Mouse (Mus musculus) CH12.LX (cell line): ENCODE data around the gene Mettl27. TPM values are rescaled to one million over a fixed set of nuclear protein-coding genes. Genes with fewer than 3 reads are reported as not detected.
"Not testable (repeated sequence)": the region's sequence is repeated elsewhere in the genome, so short reads cannot be mapped to it uniquely, and the experiment has no call there.

Source experiments
- DNase-seq: peaks from one replicate; pipeline ENCODE4 v3.0.0-alpha.2; 2013; ENCODE audit errors: extremely low read depth
- H3K27ac ChIP-seq: 2 replicates; pipeline ENCODE4 v1.5.1; 2012; ENCODE audit warnings: low read depth, mild to moderate bottlenecking, control low read depth, moderate library complexity; ENCODE audit not compliant: insufficient read depth
- H3K27me3 ChIP-seq: replicated peaks from 2 replicates; pipeline ENCODE3; 2012; ENCODE audit warnings: inconsistent platforms
- H3K36me3 ChIP-seq, 2 experiments: replicated peaks in 1 of 2; 2 replicates each; pipeline versions ENCODE3 to v1.6.1; 2012; ENCODE audit warnings: inconsistent platforms in 1 of 2, low read length in 1 of 2, mild to moderate bottlenecking in 1 of 2, mixed read lengths in 1 of 2, moderate library complexity in 1 of 2; ENCODE audit not compliant: control insufficient read depth in 1 of 2, insufficient read depth in 1 of 2
- H3K4me1 ChIP-seq, 2 experiments: 2 replicates each; pipeline ENCODE4 v1.6.1; 2012; ENCODE audit warnings: inconsistent platforms in 1 of 2, moderate library complexity in 1 of 2; ENCODE audit not compliant: insufficient read depth in 2 of 2, control insufficient read depth in 1 of 2
- H3K4me2 ChIP-seq: 2 replicates; pipeline ENCODE4 v1.6.1; 2012; ENCODE audit warnings: low read depth, mild to moderate bottlenecking, control low read depth; ENCODE audit not compliant: poor library complexity, insufficient read depth, severe bottlenecking
- H3K4me3 ChIP-seq, 3 experiments: fragments of 150-350 bp in 1 of 3; sonication (generic) in 1 of 3; replicated peaks in 1 of 3; 2 replicates each; pipeline versions ENCODE3 to v1.5.1; 2011 to 2012; ENCODE audit warnings: low read depth in 2 of 3, low read length in 2 of 3, mild to moderate bottlenecking in 2 of 3, moderate library complexity in 2 of 3, control low read depth in 1 of 3, improper control_type of control experiment in 1 of 3, inconsistent platforms in 1 of 3, mixed read lengths in 1 of 3; ENCODE audit not compliant: poor library complexity in 1 of 3
- H3K79me2 ChIP-seq: replicated peaks from 2 replicates; pipeline ENCODE4 v1.6.1; 2012; ENCODE audit warnings: mild to moderate bottlenecking, moderate library complexity; ENCODE audit not compliant: control insufficient read depth, poor library complexity, insufficient read depth, severe bottlenecking; ENCODE audit errors: extremely low read depth
- H3K9ac ChIP-seq: 2 replicates; pipeline ENCODE4 v1.6.1; 2012; ENCODE audit warnings: low read depth, mild to moderate bottlenecking, control low read depth, moderate library complexity; ENCODE audit not compliant: insufficient read depth
- H3K9me3 ChIP-seq: replicated peaks from 2 replicates; pipeline ENCODE3; 2012; ENCODE audit warnings: low read length, inconsistent platforms, mixed read lengths
- CHD2 ChIP-seq: IDR thresholded peaks from 2 replicates; pipeline ENCODE4 v1.6.1; 2011; ENCODE audit warnings: low read length, improper control_type of control experiment
- E2F4 ChIP-seq: IDR thresholded peaks from 2 replicates; pipeline ENCODE4 v1.6.1; 2011; ENCODE audit warnings: low read depth, low read length, improper control_type of control experiment; ENCODE audit not compliant: insufficient replicate concordance
- ELF1 ChIP-seq: IDR thresholded peaks from 2 replicates; pipeline ENCODE4 v1.6.1; 2014; ENCODE audit warnings: low read depth, mild to moderate bottlenecking, inconsistent platforms, low read length, improper control_type of control experiment
- ETS1 ChIP-seq: conservative IDR thresholded peaks from 2 replicates; pipeline ENCODE4 v1.6.1; 2012; ENCODE audit warnings: low read depth, mild to moderate bottlenecking, inconsistent platforms, low read length, improper control_type of control experiment, moderate library complexity
- GABPA ChIP-seq: IDR thresholded peaks from 2 replicates; pipeline ENCODE4 v1.6.1; 2012; ENCODE audit warnings: low read depth, low read length, improper control_type of control experiment, inconsistent platforms; ENCODE audit not compliant: insufficient replicate concordance
- JUND ChIP-seq: conservative IDR thresholded peaks from 2 replicates; pipeline ENCODE4 v1.6.1; 2011; ENCODE audit warnings: low read depth, low read length, improper control_type of control experiment
- MAX ChIP-seq: IDR thresholded peaks from 2 replicates; pipeline ENCODE4 v1.6.1; 2011; ENCODE audit warnings: low read length, improper control_type of control experiment
- MEF2A ChIP-seq: IDR thresholded peaks from 2 replicates; pipeline ENCODE4 v1.6.1; 2014; ENCODE audit warnings: low read depth, mild to moderate bottlenecking, inconsistent platforms, low read length, improper control_type of control experiment, borderline replicate concordance
- MXI1 ChIP-seq: IDR thresholded peaks from 2 replicates; pipeline ENCODE4 v1.6.1; 2011; ENCODE audit warnings: mild to moderate bottlenecking, low read depth, low read length, improper control_type of control experiment
- MYC ChIP-seq: IDR thresholded peaks from 2 replicates; pipeline ENCODE4 v1.6.1; 2011; ENCODE audit warnings: low read depth, mild to moderate bottlenecking, improper control_type of control experiment, low read length
- NELFE ChIP-seq: IDR thresholded peaks from 2 replicates; pipeline ENCODE4 v1.6.1; 2011; ENCODE audit warnings: low read depth, low read length, improper control_type of control experiment
- POLR2A ChIP-seq: IDR thresholded peaks from 2 replicates; pipeline ENCODE4 v1.6.1; 2011; ENCODE audit warnings: low read depth, mild to moderate bottlenecking, improper control_type of control experiment, low read length
- POLR2AphosphoS2 ChIP-seq: IDR thresholded peaks from 2 replicates; pipeline ENCODE4 v1.6.1; 2011; ENCODE audit warnings: low read depth, low read length, improper control_type of control experiment
- RAD21 ChIP-seq: IDR thresholded peaks from 2 replicates; pipeline ENCODE4 v1.6.1; 2011; ENCODE audit warnings: low read depth, mild to moderate bottlenecking, low read length, improper control_type of control experiment, moderate library complexity
- RCOR1 ChIP-seq: conservative IDR thresholded peaks from 2 replicates; pipeline ENCODE4 v1.6.1; 2012; ENCODE audit warnings: low read depth, mild to moderate bottlenecking, inconsistent platforms, low read length, improper control_type of control experiment
- SIN3A ChIP-seq: IDR thresholded peaks from 2 replicates; pipeline ENCODE4 v1.6.1; 2012; ENCODE audit warnings: low read length, improper control_type of control experiment, inconsistent platforms
- SMC3 ChIP-seq: IDR thresholded peaks from 2 replicates; pipeline ENCODE4 v1.6.1; 2011; ENCODE audit warnings: low read depth, low read length, improper control_type of control experiment
- TCF12 ChIP-seq: IDR thresholded peaks from 2 replicates; pipeline ENCODE4 v1.6.1; 2014; ENCODE audit warnings: low read depth, mild to moderate bottlenecking, inconsistent platforms, low read length, improper control_type of control experiment
- UBTF ChIP-seq: IDR thresholded peaks from 2 replicates; pipeline ENCODE4 v1.6.1; 2012; ENCODE audit warnings: low read depth, mild to moderate bottlenecking, inconsistent platforms, low read length, improper control_type of control experiment, moderate library complexity
- USF1 ChIP-seq: IDR thresholded peaks from 2 replicates; pipeline ENCODE4 v1.6.1; 2014; ENCODE audit warnings: low read depth, mild to moderate bottlenecking, inconsistent platforms, low read length, improper control_type of control experiment
- USF2 ChIP-seq: conservative IDR thresholded peaks from 2 replicates; pipeline ENCODE4 v1.6.1; 2011; ENCODE audit warnings: low read depth, low read length, improper control_type of control experiment
- ZC3H11A ChIP-seq: IDR thresholded peaks from 2 replicates; pipeline ENCODE4 v1.6.1; 2012; ENCODE audit warnings: low read depth, mild to moderate bottlenecking, inconsistent platforms, low read length, improper control_type of control experiment
- ZMIZ1 ChIP-seq: IDR thresholded peaks from 2 replicates; pipeline ENCODE4 v1.6.1; 2012; ENCODE audit warnings: low read depth, mild to moderate bottlenecking, inconsistent platforms, low read length, improper control_type of control experiment
- dilution Hi-C: fragments of 300-500 bp; cut with MboI; formaldehyde crosslinking; loops from 2 replicates; pipeline ENCODE4 v1.14.3; 2020; ENCODE audit warnings: low sequenced_read_pairs; ENCODE audit not compliant: extremely low pct_unique_long_range_greater_than_20kb, extremely low pct_ligation_motif_present
- in situ Hi-C: fragments of 300-500 bp; cut with MboI; formaldehyde crosslinking; loops from 3 replicates; pipeline ENCODE4 v1.14.3; 2019; ENCODE audit warnings: low sequenced_read_pairs, low pct_ligation_motif_present, low pct_unique_long_range_greater_than_20kb, mixed read lengths
- polyA plus RNA-seq: library from polyadenylated mRNA; unstranded; fragments of >175 nt; gene quantifications from 2 replicates; pipeline ENCODE4 v1.2.1, GENCODE M21; 2012; ENCODE audit warnings: low read depth; ENCODE audit not compliant: insufficient read length
- total RNA-seq, 2 experiments: library from RNA; depleted of rRNA; stranded (reverse); fragments of 300-350 nt in 1 of 2; fragments of >200 nt in 1 of 2; gene quantifications; 2 replicates each; pipeline ENCODE4 v1.2.3; 2012 to 2014

The Mettl27 gene
- total and polyA plus RNA-seq, 3 experiments = 0.73 to 1.9 (median 0.93) TPM

DNA sequence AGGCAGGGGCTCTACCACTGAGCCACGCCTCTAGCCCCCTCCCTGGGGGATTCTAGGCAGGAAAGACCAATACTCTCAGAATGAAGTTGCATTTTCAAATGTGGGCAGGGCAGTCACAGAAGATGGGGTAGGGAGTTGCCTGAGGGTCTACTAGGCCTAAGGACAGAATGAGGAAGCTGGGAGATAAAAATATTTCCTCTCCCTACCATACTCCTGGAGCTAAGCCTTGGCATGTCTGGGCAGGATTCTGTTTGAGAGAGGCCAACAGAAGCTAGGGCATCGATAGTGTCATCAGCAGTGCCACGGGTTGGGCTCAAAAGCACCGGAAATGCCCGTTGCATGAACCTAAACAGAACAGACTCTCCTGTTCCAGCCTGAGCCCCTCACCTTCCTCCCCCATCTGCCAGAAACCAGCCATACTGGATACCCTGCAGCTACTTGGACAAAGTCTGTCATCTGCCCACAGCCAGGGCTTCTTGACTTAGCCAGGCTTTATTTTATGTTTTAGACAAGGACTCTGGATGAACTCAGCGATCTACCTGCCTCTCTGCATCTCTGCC lies 4.5 kb downstream of the Mettl27 start:
- peaks cover 5 to 37% of the 10 kb centered on the region in 2 experiments; a peak in 3 of 4 replicates for H3K4me1 ChIP-seq
- no peaks in the 10 kb centered on the region for H3K79me2 ChIP-seq
- peak; percentile 35 for DNase-seq
- no peak overlapping the region for H3K27ac ChIP-seq
- TF ChIP-seq SMC3 = no peak
- no peak for TF ChIP-seq NELFE
- no peak for TF ChIP-seq POLR2AphosphoS2
- no peak for TF ChIP-seq CHD2
- TF ChIP-seq MXI1 = no peak
- TF ChIP-seq RCOR1 = no peak
- no peak for TF ChIP-seq ZMIZ1
- TF ChIP-seq MEF2A = no peak
- TF ChIP-seq ZC3H11A = no peak
- TF ChIP-seq USF1 = no peak
- no peak for TF ChIP-seq MYC
- no peak for TF ChIP-seq GABPA
- TF ChIP-seq ELF1 = no peak
- no peak for TF ChIP-seq UBTF
- TF ChIP-seq TCF12 = no peak
- H3K4me3 ChIP-seq = no peak overlapping the region
- no peak overlapping the region for H3K4me2 ChIP-seq
- dilution Hi-C loops = no loop called here
- H3K36me3 ChIP-seq = no peaks in the 10 kb centered on the region
- H3K9ac ChIP-seq = no peak overlapping the region
- peaks cover 30% of the 10 kb centered on the region for H3K9me3 ChIP-seq
- in situ Hi-C loops = no loop called here
- peaks cover 6% of the 10 kb centered on the region for H3K27me3 ChIP-seq

DNA sequence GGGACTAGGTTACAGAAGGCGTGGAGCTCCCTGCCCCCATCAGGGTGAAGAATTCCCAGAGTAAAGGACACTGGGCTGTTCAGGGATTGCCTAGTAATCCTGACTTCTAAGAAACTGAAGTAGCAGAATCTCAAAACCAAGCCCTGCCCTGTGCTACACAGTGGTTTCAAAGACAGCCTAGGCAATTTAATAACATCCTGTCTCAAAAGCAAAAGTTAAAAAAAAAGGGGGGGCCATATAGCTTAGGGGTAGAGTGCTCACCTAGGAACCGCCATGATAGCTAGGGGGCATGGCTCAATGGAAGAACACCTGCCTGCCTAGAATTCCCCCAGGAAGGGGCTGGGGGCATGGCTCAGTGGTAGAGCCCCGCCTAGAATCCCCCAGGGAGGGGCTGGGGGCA lies 6.9 kb downstream of the Mettl27 start:
- no peaks in the 10 kb centered on the region for H3K27me3 ChIP-seq

GRCm38 (mm10) chr5:134939554-134939953 lies 7.4 kb downstream of the Mettl27 start:
- in situ Hi-C loops, H3K9ac ChIP-seq, dilution Hi-C loops, H3K27me3 ChIP-seq, DNase-seq, H3K36me3 ChIP-seq, H3K27ac ChIP-seq, H3K79me2 ChIP-seq, H3K4me2 ChIP-seq, H3K4me3 ChIP-seq: not testable (repeated sequence)
- Histone ChIP-seq H3K4me1 (peaks cover 4 to 40% of the 10 kb centered on the region in 2 experiments; a peak in 3 of 4 replicates), H3K9me3 (peaks cover 17% of the 10 kb centered on the region)

More for the DNA sequence above, 6.9 kb downstream of the Mettl27 start:
- in situ Hi-C loops (no loop called here), dilution Hi-C loops (no loop called here)
- H3K79me2 ChIP-seq = no peaks in the 10 kb centered on the region
- H3K4me1 ChIP-seq = peaks cover 5 to 43% of the 10 kb centered on the region in 2 experiments; a peak in 3 of 4 replicates
- no peak overlapping the region for H3K9ac ChIP-seq
- H3K4me2 ChIP-seq = no peak overlapping the region
- H3K9me3 ChIP-seq = peaks cover 20% of the 10 kb centered on the region
- no peak overlapping the region for H3K27ac ChIP-seq
- no peak for DNase-seq
- no peaks in the 10 kb centered on the region for H3K36me3 ChIP-seq
- TF ChIP-seq MXI1 (no peak), MEF2A (no peak), MYC (no peak), GABPA (no peak), MAX (no peak), USF2 (no peak), ZC3H11A (no peak), E2F4 (no peak), ETS1 (no peak), SIN3A (no peak), ZMIZ1 (no peak), NELFE (no peak), POLR2AphosphoS2 (no peak), JUND (no peak), POLR2A (no peak), TCF12 (no peak), RAD21 (no peak)
- no peak overlapping the region for H3K4me3 ChIP-seq
